Mouse (Mus musculus) spleen, adult 2 months (tissue): ENCODE results near the gene Fbxl17. TPM values are rescaled to one million over a fixed set of nuclear protein-coding genes. Genes with fewer than 3 reads are reported as not detected.

Experiments
- DNase-seq, 2 experiments: peaks; one replicate each; pipeline versions ENCODE4 v3.0.0 to v3.0.0-alpha.2; 2012 to 2021; ENCODE audit warnings: low spot score in 2 of 2, low read depth in 1 of 2
- H3K27ac ChIP-seq: fragments of 200-500 bp; 2 replicates; pipeline ENCODE4 v1.5.1; 2012; ENCODE audit warnings: low read length, inconsistent platforms; ENCODE audit not compliant: insufficient read depth
- H3K27me3 ChIP-seq: fragments of 200-500 bp; 2 replicates; pipeline ENCODE4 v1.6.1; 2012; ENCODE audit warnings: mild to moderate bottlenecking, moderate library complexity, low read length, inconsistent platforms; ENCODE audit not compliant: control insufficient read depth, insufficient read depth
- H3K36me3 ChIP-seq: fragments of 200-500 bp; 2 replicates; pipeline ENCODE4 v1.6.1; 2012; ENCODE audit warnings: mild to moderate bottlenecking, low read length, inconsistent platforms; ENCODE audit not compliant: control insufficient read depth, insufficient read depth
- H3K4me1 ChIP-seq: fragments of 200-500 bp; 2 replicates; pipeline ENCODE4 v1.6.1; 2011; ENCODE audit warnings: inconsistent platforms; ENCODE audit not compliant: control insufficient read depth, insufficient read depth, insufficient read length
- H3K4me3 ChIP-seq: fragments of 200-500 bp; 2 replicates; pipeline ENCODE4 v1.5.1; 2011; ENCODE audit warnings: mild to moderate bottlenecking, inconsistent platforms; ENCODE audit not compliant: insufficient read depth, insufficient read length; ENCODE audit errors: extremely low read depth
- CTCF ChIP-seq: fragments of 200-500 bp; IDR thresholded peaks from 2 replicates; pipeline ENCODE4 v1.5.1; 2011; ENCODE audit warnings: mild to moderate bottlenecking, inconsistent platforms; ENCODE audit not compliant: insufficient read depth, insufficient read length, insufficient replicate concordance; ENCODE audit errors: extremely low read depth
- POLR2A ChIP-seq: fragments of 200-500 bp; IDR thresholded peaks from 2 replicates; pipeline ENCODE4 v1.6.1; 2011; ENCODE audit warnings: low read depth, low read length, inconsistent platforms
- WGBS: fragments of 180-500 bp; shearing (Covaris S2); methylation state at CpG from one replicate; pipeline ENCODE4 v1.1.7; 2018; 5-methylcytosine and 5-hydroxymethylcytosine counted together
- polyA plus RNA-seq: library from polyadenylated mRNA; depleted of rRNA; stranded (reverse); fragments of >200 nt; gene quantifications from 2 replicates; pipeline ENCODE4 v1.2.3, GENCODE M21; 2012

The Fbxl17 gene
- polyA plus RNA-seq, 1 experiment = 4.7 TPM

- Histone ChIP-seq H3K27me3 (no peaks in the 10 kb centered on the region), H3K27ac (no peak overlapping the region), H3K4me3 (no peak overlapping the region), H3K4me1 (no peaks in the 10 kb centered on the region), H3K36me3 (peaks cover 2% of the 10 kb centered on the region; the same call in 1 of the 2 replicates)
- DNase-seq = no peak
- TF ChIP-seq CTCF (no peak), POLR2A (no peak)
- WGBS = 87% methylated on average over 3 of the region's 3 CpGs
Measured at GRCm38 (mm10) chr17:63183431-63183830, 316.4 kb downstream of the Fbxl17 start.

GRCm38 (mm10) chr17:63181661-63182060 is 318.2 kb downstream of the Fbxl17 start:
- no peak for DNase-seq
- H3K27ac ChIP-seq = no peak overlapping the region
- no peaks in the 10 kb centered on the region for H3K4me1 ChIP-seq
- no peaks in the 10 kb centered on the region for H3K27me3 ChIP-seq
- WGBS = 89% methylated on average over 5 of the region's 5 CpGs
- TF ChIP-seq POLR2A (no peak), CTCF (no peak)
- peaks cover 2% of the 10 kb centered on the region; the same call in 1 of the 2 replicates for H3K36me3 ChIP-seq
- no peak overlapping the region for H3K4me3 ChIP-seq

DNA sequence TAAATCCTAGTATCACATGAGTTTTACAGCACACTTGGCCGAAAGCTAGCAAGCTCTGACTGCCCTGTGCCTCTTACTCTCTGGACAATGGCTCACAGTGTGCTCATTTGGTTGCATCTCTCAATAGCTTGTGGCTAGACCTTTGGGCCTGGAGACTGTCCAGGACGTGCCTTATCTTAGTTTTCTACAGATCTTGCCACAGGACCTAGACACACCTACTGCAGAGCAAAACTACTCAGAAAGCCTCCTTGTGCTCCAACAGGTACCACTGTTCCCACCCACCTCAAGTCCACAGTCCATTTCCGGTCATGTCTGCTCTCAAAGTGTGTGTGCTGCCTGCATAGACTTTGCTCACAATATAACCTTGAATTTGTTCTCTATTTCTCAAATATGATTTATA is 319.8 kb downstream of the Fbxl17 start:
- Histone ChIP-seq H3K4me3 (no peak overlapping the region), H3K36me3 (no peaks in the 10 kb centered on the region), H3K27ac (no peak overlapping the region), H3K4me1 (peaks cover 5% of the 10 kb centered on the region; the same call in 1 of the 2 replicates), H3K27me3 (no peaks in the 10 kb centered on the region)
- TF ChIP-seq CTCF (no peak), POLR2A (no peak)
- DNase-seq = no peak
- 87% methylated on average over 3 of the region's 3 CpGs for WGBS

DNA sequence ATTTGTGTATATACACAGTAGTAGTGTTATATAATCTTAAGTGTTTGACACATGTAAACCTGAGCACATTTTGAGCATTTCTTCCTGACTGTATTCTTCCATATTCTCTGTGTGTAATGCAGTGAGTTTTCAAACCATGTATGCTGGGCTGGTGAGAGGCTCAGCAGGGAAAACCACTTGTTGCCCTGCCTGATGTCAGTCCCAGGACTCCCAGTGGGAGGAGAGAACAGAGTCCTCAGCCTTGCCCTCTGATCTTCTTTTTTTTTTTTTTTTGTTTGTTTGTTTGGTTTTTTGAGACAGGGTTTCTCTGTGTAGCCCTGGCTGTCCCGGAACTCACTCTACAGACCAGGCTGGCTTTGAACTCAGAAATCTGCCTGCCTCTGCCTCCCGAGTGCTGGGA is 321.5 kb downstream of the Fbxl17 start:
- H3K27ac ChIP-seq = no peak overlapping the region
- no peak overlapping the region for H3K4me3 ChIP-seq
- no peak for DNase-seq
- TF ChIP-seq POLR2A (no peak), CTCF (no peak)
- WGBS = 93% methylated on average over 2 of the region's 2 CpGs
- H3K4me1 ChIP-seq = peaks cover 5% of the 10 kb centered on the region; the same call in 1 of the 2 replicates
- H3K27me3 ChIP-seq = no peaks in the 10 kb centered on the region
- no peaks in the 10 kb centered on the region for H3K36me3 ChIP-seq

DNA sequence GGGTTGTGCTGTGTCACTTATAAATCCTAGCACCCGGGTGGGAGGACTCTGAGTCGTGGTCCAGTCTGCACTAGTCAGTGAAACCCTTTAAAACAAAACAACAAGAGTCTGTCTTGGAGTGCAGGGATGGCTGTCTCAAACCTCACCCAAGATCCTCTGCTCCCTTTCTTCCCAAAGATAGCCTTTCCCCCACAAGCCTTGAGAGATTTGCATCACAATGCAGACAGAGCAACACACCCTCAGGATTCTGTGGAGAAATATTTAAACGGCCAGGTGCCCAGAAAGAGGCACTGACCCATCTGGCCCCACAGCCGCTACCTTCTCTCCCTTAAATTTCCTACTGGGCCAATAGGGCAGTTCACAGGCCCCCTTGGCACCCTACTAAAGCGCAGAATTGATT is 323.4 kb downstream of the Fbxl17 start:
- Histone ChIP-seq H3K36me3 (no peaks in the 10 kb centered on the region), H3K27me3 (no peaks in the 10 kb centered on the region), H3K27ac (no peak overlapping the region), H3K4me3 (no peak overlapping the region), H3K4me1 (peaks cover 5% of the 10 kb centered on the region; the same call in 1 of the 2 replicates)
- DNase-seq = no peak
- WGBS = 90% methylated on average over 5 of the region's 5 CpGs
- TF ChIP-seq CTCF = no peak
- no peak for TF ChIP-seq POLR2A

- no peak for DNase-seq
- no peak overlapping the region for H3K4me3 ChIP-seq
- no peak overlapping the region for H3K27ac ChIP-seq
- H3K27me3 ChIP-seq = no peaks in the 10 kb centered on the region
- H3K36me3 ChIP-seq = no peaks in the 10 kb centered on the region
- WGBS = 71% methylated on average over 1 of the region's 1 CpGs
- H3K4me1 ChIP-seq = peaks cover 5% of the 10 kb centered on the region; the same call in 1 of the 2 replicates
- TF ChIP-seq POLR2A = no peak
- TF ChIP-seq CTCF = no peak
Measured at GRCm38 (mm10) chr17:63172697-63173096, 327.1 kb downstream of the Fbxl17 start.

GRCm38 (mm10) chr17:63171890-63172491 is 327.8 kb downstream of the Fbxl17 start:
- DNase-seq = no peak
- WGBS = 75% methylated on average over 5 of the region's 5 CpGs
- Histone ChIP-seq H3K4me3 (no peak overlapping the region), H3K36me3 (no peaks in the 10 kb centered on the region), H3K27ac (no peak overlapping the region), H3K27me3 (no peaks in the 10 kb centered on the region), H3K4me1 (peaks cover 5% of the 10 kb centered on the region; the same call in 1 of the 2 replicates)
- TF ChIP-seq POLR2A (no peak), CTCF (no peak)
